Mouse (Mus musculus): ENCODE results near the gene Slc9a6. TPM values are rescaled to one million over a fixed set of nuclear protein-coding genes. Genes with fewer than 3 reads are reported as not detected.

Gene Slc9a6
- total RNA-seq, 2 experiments from 2014 or later: 105 to 117 TPM

GRCm38 (mm10) chrX:56665226-56665973 is 55.8 kb downstream of the Slc9a6 start:
- no peak for DNase-seq (ENCODE audit: low spot score in 2 of 2)

GRCm38 (mm10) chrX:56667296-56667695 is 57.7 kb downstream of the Slc9a6 start:
- DNase-seq (ENCODE audit: low spot score in 2 of 2): peak in 1 of 2 experiments; percentile 27

- no peak for DNase-seq (ENCODE audit: low spot score in 2 of 2)
Measured at GRCm38 (mm10) chrX:56668051-56668450, 58.5 kb downstream of the Slc9a6 start.

GRCm38 (mm10) chrX:56668501-56668900 is 58.9 kb downstream of the Slc9a6 start:
- DNase-seq (ENCODE audit: low spot score in 2 of 2): no peak

- DNase-seq (ENCODE audit: low spot score in 2 of 2): no peak
Measured at GRCm38 (mm10) chrX:56675556-56675955, 66.0 kb downstream of the Slc9a6 start.

- no peak for DNase-seq (ENCODE audit: low spot score in 2 of 2)
Measured at GRCm38 (mm10) chrX:56677736-56678135, 68.2 kb downstream of the Slc9a6 start.

GRCm38 (mm10) chrX:56679066-56679465 is 69.5 kb downstream of the Slc9a6 start:
- no peak for DNase-seq (ENCODE audit: low spot score in 2 of 2)

GRCm38 (mm10) chrX:56682156-56682720 is 72.7 kb downstream of the Slc9a6 start:
- DNase-seq (ENCODE audit: low spot score in 2 of 2): no peak

- DNase-seq (ENCODE audit: low spot score in 2 of 2): no peak
Measured at GRCm38 (mm10) chrX:56683521-56683920, 74.0 kb downstream of the Slc9a6 start.

GRCm38 (mm10) chrX:56692554-56692953 is 83.0 kb downstream of the Slc9a6 start:
- no peak for DNase-seq (ENCODE audit: low spot score in 2 of 2)

- no peak for DNase-seq (ENCODE audit: low spot score in 2 of 2)
Measured at GRCm38 (mm10) chrX:56694539-56694938, 85.0 kb downstream of the Slc9a6 start.

- DNase-seq (ENCODE audit: low spot score in 2 of 2): no peak
Measured at GRCm38 (mm10) chrX:56697199-56697780, 87.7 kb downstream of the Slc9a6 start.

GRCm38 (mm10) chrX:56697886-56698285 is 88.3 kb downstream of the Slc9a6 start:
- DNase-seq (ENCODE audit: low spot score in 2 of 2): no peak

- DNase-seq (ENCODE audit: low spot score in 2 of 2): no peak
Measured at GRCm38 (mm10) chrX:56701261-56701660, 91.7 kb downstream of the Slc9a6 start.

GRCm38 (mm10) chrX:56703965-56704562 is 94.5 kb downstream of the Slc9a6 start:
- no peak for DNase-seq (ENCODE audit: low spot score in 2 of 2)

- no peak for DNase-seq (ENCODE audit: low spot score in 2 of 2)
Measured at GRCm38 (mm10) chrX:56708592-56709370, 99.2 kb downstream of the Slc9a6 start.

- DNase-seq (ENCODE audit: low spot score in 2 of 2): no peak
Measured at GRCm38 (mm10) chrX:56710522-56710921, 101.0 kb downstream of the Slc9a6 start.

- no peak for DNase-seq (ENCODE audit: low spot score in 2 of 2)
Measured at GRCm38 (mm10) chrX:56712666-56713065, 103.1 kb downstream of the Slc9a6 start.

Data from layer of hippocampus, adult 18-20 months (tissue).